Mouse (Mus musculus) megakaryocyte, embryonic 14.5 days (primary cell): ENCODE results near the gene Ctxn1.

Experiments used
- FLI1 ChIP-seq: IDR thresholded peaks from 2 replicates; pipeline ENCODE4 v1.6.1; 2012; ENCODE audit warnings: low read length, inconsistent platforms, mixed read lengths
- GATA1 ChIP-seq: IDR thresholded peaks from 3 replicates; pipeline ENCODE4 v1.6.1; 2012; ENCODE audit warnings: mixed read lengths, low read length, inconsistent platforms, borderline replicate concordance

DNA sequence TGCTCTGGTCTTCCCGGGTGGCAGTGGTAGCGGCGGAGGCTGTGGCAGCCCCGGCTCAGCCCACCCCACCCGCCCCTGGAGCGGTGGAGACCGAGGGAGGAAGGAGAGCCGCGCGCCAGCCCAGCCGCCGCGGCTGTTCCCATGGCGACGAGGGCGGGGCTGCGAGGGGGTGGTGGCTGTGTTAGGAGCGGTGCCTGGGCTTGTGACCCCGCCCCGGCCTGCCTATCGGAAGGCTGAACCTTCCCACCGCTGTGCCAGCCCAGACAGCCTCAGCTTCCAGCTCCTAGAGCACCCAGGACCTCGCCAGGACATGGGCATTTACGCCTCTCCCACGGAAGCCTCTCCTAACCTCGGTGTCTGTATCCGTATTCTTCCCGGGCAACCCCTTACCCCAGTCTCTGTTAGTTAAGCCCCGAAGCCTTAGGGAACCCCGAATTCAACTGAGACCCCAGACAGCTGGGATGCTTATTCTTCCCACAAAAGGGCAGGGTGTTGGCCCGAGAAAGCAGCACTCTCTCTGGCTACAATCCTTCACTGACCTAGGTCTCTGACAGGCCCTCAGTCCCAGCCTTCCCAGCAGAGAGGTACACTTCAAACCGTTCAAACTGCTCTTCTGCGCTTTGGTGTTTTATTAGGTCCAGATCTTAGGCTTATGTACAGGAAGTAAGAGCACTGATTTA lies at the start of gene Ctxn1:
- no peak for TF ChIP-seq FLI1
- TF ChIP-seq GATA1: no peak
